Mouse (Mus musculus) olfactory bulb, adult 2 months (tissue): ENCODE measurements around the gene Vangl1. TPM values are rescaled to one million over a fixed set of nuclear protein-coding genes. Genes with fewer than 3 reads are reported as not detected.
"Not testable (repeated sequence)": the region's sequence is repeated elsewhere in the genome, so short reads cannot be mapped to it uniquely, and the experiment has no call there.

Source experiments
- H3K27ac ChIP-seq: fragments of 200-500 bp; 2 replicates; pipeline ENCODE4 v1.5.1; 2012; ENCODE audit warnings: low read depth, low read length; ENCODE audit not compliant: insufficient read depth
- H3K4me1 ChIP-seq: fragments of 200-500 bp; 2 replicates; pipeline ENCODE4 v1.6.1; 2012; ENCODE audit warnings: low read length; ENCODE audit not compliant: control insufficient read depth, insufficient read depth
- H3K4me3 ChIP-seq: fragments of 200-500 bp; 2 replicates; pipeline ENCODE4 v1.5.1; 2012; ENCODE audit warnings: mild to moderate bottlenecking, low read depth, low read length, moderate library complexity; ENCODE audit not compliant: insufficient read depth
- CTCF ChIP-seq: fragments of 200-500 bp; IDR thresholded peaks from 2 replicates; pipeline ENCODE4 v1.5.1; 2012; ENCODE audit warnings: low read depth, mild to moderate bottlenecking, low read length, moderate library complexity; ENCODE audit not compliant: insufficient read depth
- POLR2A ChIP-seq: fragments of 200-500 bp; IDR thresholded peaks from 2 replicates; pipeline ENCODE4 v1.6.1; 2012; ENCODE audit warnings: mild to moderate bottlenecking, low read depth, low read length, moderate library complexity; ENCODE audit not compliant: insufficient read depth
- WGBS: fragments of 180-500 bp; shearing (Covaris S2); methylation state at CpG from one replicate; pipeline ENCODE4 v1.1.7; 2018; 5-methylcytosine and 5-hydroxymethylcytosine counted together
- polyA plus RNA-seq: library from polyadenylated mRNA; stranded (reverse); fragments of >200 nt; gene quantifications from 2 replicates; pipeline ENCODE4 v1.2.4, GENCODE M21; 2012; ENCODE audit warnings: low replicate concordance; ENCODE audit not compliant: missing spikeins, insufficient read depth, insufficient read length

The Vangl1 gene
- polyA plus RNA-seq, 1 experiment, result not detected

DNA sequence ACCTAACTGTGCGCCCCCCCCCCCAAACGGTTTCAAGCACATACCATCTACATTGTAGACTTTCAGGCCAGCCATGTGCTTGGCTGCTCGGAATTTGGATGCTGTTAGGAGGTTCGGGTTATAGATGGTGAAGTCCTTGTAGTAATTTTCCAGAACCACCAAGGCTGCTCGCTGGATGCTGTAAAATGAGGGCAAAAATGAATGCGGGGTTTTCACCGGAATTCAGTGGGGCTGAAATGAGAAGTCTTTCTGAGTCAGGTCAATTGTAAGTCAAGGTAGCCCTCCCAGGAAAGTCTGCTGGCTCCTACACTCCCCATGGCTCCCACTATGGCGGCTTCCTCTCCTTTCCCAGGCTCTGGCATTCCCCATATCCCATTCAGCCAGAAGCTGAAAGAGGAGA is 37.7 kb downstream of the Vangl1 start:
- Histone ChIP-seq H3K4me3 (no peak overlapping the region), H3K27ac (no peak overlapping the region), H3K4me1 (peaks cover 12% of the 10 kb centered on the region)
- 92% methylated on average over 8 of the region's 8 CpGs for WGBS
- no peak for TF ChIP-seq CTCF
- TF ChIP-seq POLR2A, result no peak

DNA sequence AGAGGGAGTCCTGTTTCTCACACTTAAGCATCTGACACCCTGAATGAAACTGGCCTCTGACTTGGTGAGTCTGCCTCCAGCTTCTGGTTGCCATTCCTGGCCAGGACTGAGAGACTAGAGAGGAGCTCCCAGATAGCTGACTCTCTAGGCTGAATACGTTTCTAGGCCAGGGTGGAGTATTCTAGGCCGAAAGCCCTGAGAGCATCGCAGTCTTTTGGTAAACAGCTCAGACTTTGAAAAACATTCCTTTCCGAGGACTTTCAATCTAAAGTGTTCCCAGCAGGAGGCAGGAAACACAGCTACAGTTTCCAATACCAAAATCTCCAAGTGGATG is 38.2 kb downstream of the Vangl1 start:
- 88% methylated on average over 4 of the region's 4 CpGs for WGBS
- H3K4me1 ChIP-seq, result peaks cover 12% of the 10 kb centered on the region
- H3K4me3 ChIP-seq, result no peak overlapping the region
- TF ChIP-seq POLR2A (no peak), CTCF (no peak)
- no peak overlapping the region for H3K27ac ChIP-seq

GRCm38 (mm10) chr3:102165536-102166286 is 38.8 kb downstream of the Vangl1 start:
- TF ChIP-seq POLR2A, result no peak
- TF ChIP-seq CTCF, result no peak
- peaks cover 12% of the 10 kb centered on the region for H3K4me1 ChIP-seq
- H3K27ac ChIP-seq, result no peak overlapping the region
- 93% methylated on average over 21 of the region's 21 CpGs for WGBS
- H3K4me3 ChIP-seq, result no peak overlapping the region

DNA sequence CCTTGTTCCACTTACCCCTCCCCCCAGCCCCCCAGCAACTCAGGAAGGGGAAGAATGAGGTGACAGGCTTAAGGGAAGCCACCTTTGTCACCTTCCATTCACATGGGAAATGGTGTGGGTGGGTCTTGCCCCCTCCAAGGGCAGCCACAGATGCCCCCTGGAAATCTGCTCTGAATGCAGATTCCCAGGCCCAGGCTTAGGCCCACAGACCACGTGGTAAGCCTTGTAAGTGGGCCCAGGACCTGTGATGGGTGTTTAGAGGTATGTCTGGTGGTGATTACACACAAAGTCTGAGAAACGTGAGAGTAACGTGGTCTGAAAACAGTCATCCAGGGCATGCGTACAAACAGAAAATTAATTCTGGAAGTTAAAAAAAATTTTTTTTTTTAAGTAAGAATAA is 39.6 kb downstream of the Vangl1 start:
- peaks cover 10% of the 10 kb centered on the region for H3K4me1 ChIP-seq
- 76% methylated on average over 4 of the region's 4 CpGs for WGBS
- TF ChIP-seq POLR2A, result no peak
- H3K27ac ChIP-seq, result no peak overlapping the region
- H3K4me3 ChIP-seq, result no peak overlapping the region

DNA sequence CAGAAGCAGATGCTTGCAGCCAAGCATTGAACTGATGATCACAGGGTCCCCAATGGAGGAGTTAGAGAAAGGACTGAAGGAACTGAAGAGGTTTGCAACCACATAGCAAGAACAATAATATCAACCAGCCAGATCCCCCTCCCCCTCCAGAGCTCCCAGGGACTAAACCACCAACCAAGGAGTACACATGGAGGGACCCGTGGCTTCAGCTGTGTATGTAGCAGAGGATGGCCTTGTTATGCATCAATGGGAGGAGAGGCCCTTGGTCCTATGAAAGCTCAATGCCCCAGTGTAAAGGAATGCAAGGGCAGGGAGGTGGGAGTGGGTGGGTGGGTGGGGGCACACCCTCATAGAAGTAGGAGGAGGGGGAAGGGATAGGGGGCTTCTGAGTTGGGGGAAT is 40.6 kb downstream of the Vangl1 start:
- not testable (repeated sequence) for H3K27ac ChIP-seq, H3K4me1 ChIP-seq, H3K4me3 ChIP-seq
- WGBS, result 96% methylated on average over 1 of the region's 1 CpGs

- Histone ChIP-seq H3K4me1 (peaks cover 11% of the 10 kb centered on the region), H3K4me3 (no peak overlapping the region), H3K27ac (no peak overlapping the region)
- WGBS, result 35% methylated on average over 14 of the region's 14 CpGs
- TF ChIP-seq CTCF, result no peak
- TF ChIP-seq POLR2A, result no peak
Observed at GRCm38 (mm10) chr3:102159423-102160325, 44.8 kb downstream of the Vangl1 start.

- TF ChIP-seq POLR2A (no peak), CTCF (no peak)
- Histone ChIP-seq H3K4me1 (peaks cover 11% of the 10 kb centered on the region), H3K4me3 (no peak overlapping the region), H3K27ac (no peak overlapping the region)
- 66% methylated on average over 14 of the region's 14 CpGs for WGBS
Observed at GRCm38 (mm10) chr3:102158759-102159422, 45.6 kb downstream of the Vangl1 start.

- 94% methylated on average over 6 of the region's 6 CpGs for WGBS
- H3K4me3 ChIP-seq, result no peak overlapping the region
- H3K4me1 ChIP-seq, result peaks cover 11% of the 10 kb centered on the region
- TF ChIP-seq CTCF (no peak), POLR2A (no peak)
- no peak overlapping the region for H3K27ac ChIP-seq
Observed at GRCm38 (mm10) chr3:102157652-102158051, 46.8 kb downstream of the Vangl1 start.

DNA sequence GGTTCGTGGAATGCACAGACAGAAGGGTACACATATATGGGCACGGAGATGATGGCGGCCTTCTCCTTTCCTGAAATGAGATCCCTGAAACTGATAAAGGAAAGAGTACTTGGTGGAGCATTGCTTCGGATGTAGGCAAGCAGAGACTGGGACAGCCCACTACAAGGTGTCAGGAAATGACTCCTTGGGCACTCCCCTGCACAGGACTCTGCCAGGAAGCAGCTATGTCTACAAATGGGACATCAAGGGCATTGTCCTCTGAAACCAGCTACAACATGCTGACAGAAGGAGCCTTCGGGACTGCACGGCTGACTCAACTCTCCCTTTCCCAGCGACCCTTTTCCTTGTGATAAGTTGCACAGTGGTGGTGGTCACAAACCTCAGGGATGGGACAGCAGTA is 47.8 kb downstream of the Vangl1 start:
- TF ChIP-seq POLR2A (no peak), CTCF (no peak)
- H3K4me3 ChIP-seq, result no peak overlapping the region
- no peak overlapping the region for H3K27ac ChIP-seq
- 91% methylated on average over 7 of the region's 7 CpGs for WGBS
- peaks cover 11% of the 10 kb centered on the region for H3K4me1 ChIP-seq
